Mouse (Mus musculus) CD4-positive, CD25-positive, alpha-beta regulatory T cell, adult 2 months (primary cell): ENCODE results near the gene Coq8a.
A peak's percentile ranks its signal among the peaks of the same experiment; 100 is the strongest.

Source experiments
- DNase-seq: peaks from one replicate; pipeline ENCODE4 v3.0.0-alpha.2; 2012; ENCODE audit warnings: low read depth, low spot score

The Coq8a gene

GRCm38 (mm10) chr1:180198959-180199714 is at the start of gene Coq8a:
Gene Coq8a (minus strand): TSS chr1:180199602.
- DNase-seq, result peak; percentile 75

DNA sequence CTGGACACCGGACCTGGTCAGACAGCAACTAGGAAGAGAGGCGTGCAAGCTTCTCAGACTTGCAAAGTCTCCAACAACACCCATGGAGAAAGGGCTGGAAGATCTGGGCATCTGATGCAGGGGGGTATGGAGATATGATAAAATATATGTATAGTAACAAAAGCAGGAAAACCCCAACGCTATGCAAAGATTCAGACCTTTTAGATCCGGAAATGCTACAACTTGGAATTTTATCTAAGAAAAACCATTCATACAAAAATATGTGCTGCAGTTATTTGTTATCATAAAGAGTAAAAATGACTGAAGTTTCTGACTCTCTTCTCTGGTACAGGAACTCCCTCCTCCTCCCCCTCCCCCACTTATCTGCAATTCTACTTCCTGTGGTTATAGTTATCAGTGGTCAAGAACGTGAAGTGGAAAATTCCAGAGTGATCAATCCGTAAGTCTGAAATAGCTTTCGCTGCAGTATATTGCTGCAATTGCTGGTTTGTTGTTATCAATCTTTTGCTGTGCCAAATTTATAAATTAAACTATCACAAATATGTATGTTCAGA is 49.3 kb upstream of the Coq8a start:
- peak; percentile 60 for DNase-seq

DNA sequence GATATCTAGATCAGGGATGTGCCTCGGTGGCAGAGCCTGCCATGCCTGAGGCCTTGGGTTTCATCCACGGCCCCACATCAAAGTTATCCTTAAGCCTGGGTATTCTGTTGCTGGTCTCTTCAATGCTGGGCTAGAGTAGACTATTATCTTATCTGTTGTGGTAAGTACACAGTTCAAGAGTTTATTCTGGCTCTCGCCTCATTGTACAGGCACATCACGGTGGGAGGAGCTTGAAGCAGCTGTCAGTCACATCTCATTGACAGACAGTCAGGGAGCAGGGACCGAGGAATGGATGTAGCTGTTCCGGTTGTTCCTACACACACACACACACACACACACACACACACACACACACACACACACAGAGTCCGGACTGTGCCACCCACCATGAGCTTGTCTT is 48.5 kb upstream of the Coq8a start:
- no peak for DNase-seq

DNA sequence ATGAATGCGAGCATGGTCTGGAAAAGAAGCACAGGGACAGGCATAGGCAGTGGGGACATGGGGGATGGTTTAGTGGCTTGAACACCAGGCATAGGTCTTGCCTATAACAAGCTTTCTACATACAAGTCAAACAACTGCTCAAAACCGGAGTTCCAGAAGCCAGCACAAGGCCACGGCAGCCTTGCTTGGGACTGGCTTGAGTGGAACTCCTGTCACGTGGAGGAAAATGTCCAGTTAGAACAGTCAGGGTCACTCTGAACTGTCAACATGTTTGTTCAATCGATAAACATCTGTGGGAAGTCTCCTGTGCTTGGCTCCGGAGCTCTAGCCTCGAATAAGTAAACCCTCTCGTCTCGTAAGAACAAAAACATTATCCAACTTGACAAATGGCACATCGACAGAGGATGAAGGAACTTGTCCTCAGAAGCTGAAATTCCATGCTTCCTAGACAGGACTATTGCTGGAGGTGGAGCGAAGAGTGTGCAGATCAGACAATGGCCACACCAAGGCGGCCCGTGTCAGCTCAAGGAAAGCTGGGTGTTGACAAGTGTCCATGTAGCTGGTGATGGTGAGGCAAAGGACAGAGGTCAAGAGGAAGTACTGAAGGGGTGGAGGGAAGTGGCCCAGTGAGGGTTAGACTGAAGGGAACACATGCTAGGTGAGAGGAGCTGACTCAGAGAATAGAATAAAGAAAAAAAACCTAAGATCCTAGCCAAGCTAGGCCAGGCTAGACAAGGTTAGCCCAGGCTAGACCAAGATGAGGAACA is 46.5 kb upstream of the Coq8a start:
- no peak for DNase-seq

GRCm38 (mm10) chr1:180231729-180232128 is 32.3 kb upstream of the Coq8a start:
- DNase-seq, result no peak

- peak; percentile 70 for DNase-seq
These were observed 31.2 kb upstream of the Coq8a start for GRCm38 (mm10) chr1:180230580-180230979.

DNA sequence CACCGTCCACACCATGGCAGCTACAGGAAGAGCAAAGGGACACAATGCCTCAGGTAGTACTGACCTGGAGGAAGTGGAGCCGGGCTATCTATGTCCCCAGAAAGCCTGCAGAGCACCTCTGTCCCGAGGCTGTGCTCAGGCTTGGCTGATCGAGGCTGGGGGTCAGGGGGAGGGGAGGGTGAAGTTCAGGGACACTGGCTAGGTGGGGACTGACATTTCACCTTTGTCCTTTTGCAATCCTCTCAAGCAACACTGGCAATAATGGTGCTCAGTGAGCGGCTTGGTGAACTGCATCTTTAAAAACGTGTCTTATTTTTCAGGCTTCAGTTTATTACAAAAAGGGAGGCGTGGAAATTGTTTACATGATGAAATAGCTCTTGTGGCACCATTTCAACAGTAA is 30.5 kb upstream of the Coq8a start:
- no peak for DNase-seq

DNA sequence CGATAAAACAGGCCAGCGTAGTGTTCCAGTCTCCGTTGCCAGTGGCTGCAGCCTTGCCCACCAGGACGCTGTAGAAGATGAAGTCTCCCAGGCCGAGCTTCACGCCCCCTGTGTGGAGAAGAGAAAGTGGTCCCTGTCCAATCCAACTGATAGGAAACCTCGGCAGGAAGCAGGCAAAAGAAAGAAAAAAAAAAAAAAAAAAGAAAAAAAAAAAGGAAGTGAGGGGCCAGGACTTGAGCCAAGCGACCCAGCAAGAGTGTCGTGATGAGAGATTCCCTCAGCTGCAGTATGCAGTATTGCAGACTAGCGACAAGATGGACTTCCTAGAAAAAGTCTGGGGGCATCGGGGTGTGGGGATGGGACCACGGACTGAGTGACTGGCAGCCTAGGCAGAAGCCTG is 29.5 kb upstream of the Coq8a start:
- no peak for DNase-seq

DNA sequence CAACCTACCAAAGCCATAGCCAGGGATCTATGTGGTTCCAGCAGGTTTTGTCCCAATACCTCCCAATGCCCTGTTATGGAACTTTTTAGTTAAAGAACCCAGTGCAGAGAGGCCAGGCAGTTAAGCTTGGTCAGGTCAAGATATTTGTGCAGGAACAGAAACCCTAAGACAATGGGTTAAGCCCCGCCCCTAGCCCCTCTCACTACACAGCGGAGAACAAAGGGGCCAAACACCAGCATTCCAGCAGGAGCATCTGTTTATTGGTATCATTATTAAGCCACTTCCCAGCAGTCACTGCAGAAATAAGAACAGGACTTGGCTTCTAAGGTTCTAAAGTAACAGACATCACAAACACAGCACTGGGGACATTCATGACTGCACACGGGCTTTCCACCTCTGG is 27.4 kb upstream of the Coq8a start:
- no peak for DNase-seq

DNA sequence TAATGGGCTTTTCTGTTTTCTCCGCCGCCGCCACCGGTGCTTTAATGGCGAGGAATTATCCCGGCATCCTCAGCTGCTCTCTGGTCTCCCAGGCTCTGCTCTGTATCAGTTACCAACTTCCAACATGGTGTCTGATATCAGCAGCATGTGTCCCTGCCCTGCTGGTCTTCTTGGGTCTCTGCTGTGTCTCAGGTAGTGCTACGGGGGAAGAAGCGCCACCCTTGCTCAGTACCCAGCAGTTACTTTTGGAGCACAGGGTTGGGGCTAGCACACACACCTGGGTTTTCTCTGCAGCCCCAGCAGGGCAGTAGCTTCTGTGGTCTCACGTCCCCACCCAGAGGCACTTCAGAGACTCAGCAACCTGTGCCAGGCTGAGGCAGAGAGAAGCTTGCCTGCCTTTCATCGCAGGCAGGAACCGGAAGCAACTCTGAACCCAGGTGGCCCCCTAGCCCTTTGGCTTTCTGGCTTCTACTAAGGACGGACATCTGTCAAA is 26.9 kb upstream of the Coq8a start:
- peak; percentile 78 for DNase-seq

GRCm38 (mm10) chr1:180225500-180226220 is 26.3 kb upstream of the Coq8a start:
- peak; percentile 87 for DNase-seq

DNA sequence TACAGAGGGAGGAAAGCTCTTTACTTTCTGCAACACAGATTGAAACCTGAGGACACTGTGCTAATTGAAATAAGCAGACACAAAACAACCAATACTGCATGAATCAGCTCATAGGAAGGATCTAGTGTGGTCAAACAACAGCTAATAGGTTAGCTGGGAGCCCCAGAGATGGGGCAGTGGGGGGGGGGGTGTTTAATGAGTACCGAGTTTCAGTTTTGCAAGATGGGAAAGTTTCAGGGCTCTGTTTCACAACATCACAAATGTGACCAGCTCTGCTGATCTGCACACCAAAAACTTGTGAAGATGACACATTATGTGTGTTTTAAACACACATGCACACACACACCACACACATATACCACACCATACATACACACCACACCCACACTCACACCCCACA is 22.6 kb upstream of the Coq8a start:
- DNase-seq, result no peak

GRCm38 (mm10) chr1:180220791-180221542 is 21.6 kb upstream of the Coq8a start:
- DNase-seq, result no peak

DNA sequence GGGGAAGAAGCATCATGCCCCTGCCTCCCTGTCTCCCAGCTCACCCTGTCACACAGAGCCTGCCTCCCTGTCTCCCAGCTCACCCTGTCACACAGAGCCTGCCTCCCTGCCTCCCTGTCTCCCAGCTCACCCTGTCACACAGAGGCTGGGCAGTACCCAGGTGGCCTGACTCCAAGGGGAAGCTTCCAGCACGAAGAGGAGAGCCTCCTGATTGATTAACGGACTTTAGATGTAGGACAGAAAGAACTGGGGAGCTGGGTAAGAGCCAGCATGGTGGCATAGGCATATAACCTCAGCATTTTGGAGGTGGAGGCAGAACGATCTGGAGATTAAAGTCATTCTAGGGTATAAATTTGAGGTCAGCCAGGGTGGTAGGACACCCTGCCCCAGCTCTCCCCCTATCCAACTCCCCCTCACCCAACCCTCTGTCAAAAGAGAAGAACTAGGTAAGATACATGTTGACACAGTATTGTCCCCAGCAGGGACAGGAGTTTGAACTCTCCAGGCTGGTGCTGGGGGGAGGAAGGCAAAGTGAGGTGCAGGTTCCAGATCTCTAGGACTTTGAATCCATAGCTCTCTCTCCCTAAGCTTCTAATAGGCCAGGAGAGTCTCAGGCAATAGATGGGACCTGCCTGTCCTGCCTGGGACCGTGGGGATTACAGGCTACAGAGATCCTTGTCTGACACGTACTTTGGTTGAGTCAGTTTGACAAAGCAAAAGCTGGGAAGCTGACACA is 17.3 kb upstream of the Coq8a start:
- no peak for DNase-seq

DNA sequence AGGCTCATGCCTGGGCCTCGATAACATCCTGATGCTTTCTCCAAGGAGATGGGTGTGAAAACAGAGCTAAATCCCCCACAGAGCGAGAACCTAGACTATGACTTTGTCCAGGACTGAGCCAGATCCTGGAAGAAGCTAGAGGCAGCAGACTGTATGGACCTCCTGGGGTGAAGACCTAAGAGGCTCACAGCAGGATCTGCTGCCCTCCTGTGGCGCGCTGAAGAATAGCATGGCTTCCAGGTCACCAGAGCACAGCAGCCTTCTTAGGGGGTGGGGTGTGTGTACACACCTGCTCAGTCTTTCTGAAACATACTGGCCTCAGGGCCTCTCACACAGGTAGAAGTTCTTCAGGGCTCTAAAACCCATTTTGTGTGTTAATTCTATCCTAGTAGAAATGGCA is 15.6 kb upstream of the Coq8a start:
- DNase-seq, result peak; percentile 89

DNA sequence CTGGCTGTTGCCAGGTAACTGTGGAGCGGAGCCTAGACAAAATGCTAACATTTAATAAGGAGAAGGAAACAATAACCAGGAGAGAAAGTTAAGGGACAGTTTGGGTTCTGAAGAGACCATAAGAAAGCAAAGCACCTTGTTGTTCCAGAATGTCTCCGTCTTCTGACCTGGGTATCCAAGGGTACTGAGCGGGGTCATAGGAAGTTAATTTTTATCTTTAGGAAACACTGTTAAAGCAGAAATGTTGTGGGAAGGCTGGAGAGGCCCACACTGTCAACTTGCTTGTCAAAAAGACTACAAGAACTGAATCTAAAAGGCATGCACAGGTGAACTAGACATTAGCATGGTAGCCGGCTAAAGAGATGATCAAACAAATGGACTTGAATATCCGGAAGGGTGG is 13.5 kb upstream of the Coq8a start:
- no peak for DNase-seq

GRCm38 (mm10) chr1:180210781-180211271 is 11.4 kb upstream of the Coq8a start:
- no peak for DNase-seq

- DNase-seq, result no peak
These were observed 10.6 kb upstream of the Coq8a start for GRCm38 (mm10) chr1:180210031-180210432.

GRCm38 (mm10) chr1:180208370-180208769 is 9.0 kb upstream of the Coq8a start:
- DNase-seq, result no peak

- DNase-seq, result no peak
These were observed 1.3 kb upstream of the Coq8a start for GRCm38 (mm10) chr1:180200722-180201121.
